Mouse (Mus musculus) megakaryocyte, embryonic 14.5 days (primary cell): ENCODE measurements around the gene Tceanc2. TPM values are rescaled to one million over a fixed set of nuclear protein-coding genes. Genes with fewer than 3 reads are reported as not detected.

ENCODE experiments used
- H3K27me3 ChIP-seq: replicated peaks from 2 replicates; pipeline ENCODE3; 2012; ENCODE audit warnings: inconsistent platforms
- H3K36me3 ChIP-seq: replicated peaks from 2 replicates; pipeline ENCODE3; 2012; ENCODE audit warnings: low read length, inconsistent platforms, mixed read lengths
- H3K4me1 ChIP-seq: 2 replicates; pipeline ENCODE4 v1.6.1; 2012; ENCODE audit warnings: inconsistent platforms
- H3K4me3 ChIP-seq: replicated peaks from 2 replicates; pipeline ENCODE3; 2012; ENCODE audit warnings: moderate library complexity, mild to moderate bottlenecking, inconsistent platforms
- H3K9me3 ChIP-seq: 2 replicates; pipeline ENCODE4 v1.6.1; 2012; ENCODE audit warnings: inconsistent platforms
- FLI1 ChIP-seq: IDR thresholded peaks from 2 replicates; pipeline ENCODE4 v1.6.1; 2012; ENCODE audit warnings: low read length, inconsistent platforms, mixed read lengths
- GATA1 ChIP-seq: IDR thresholded peaks from 3 replicates; pipeline ENCODE4 v1.6.1; 2012; ENCODE audit warnings: mixed read lengths, low read length, inconsistent platforms, borderline replicate concordance
- polyA plus RNA-seq: library from polyadenylated mRNA; stranded (reverse); fragments of >175 nt; gene quantifications from 2 replicates; pipeline ENCODE4 v1.2.3, GENCODE M21; 2012; ENCODE audit warnings: low replicate concordance; ENCODE audit not compliant: insufficient read depth

Gene Tceanc2
- polyA plus RNA-seq, 1 experiment, result 31.3 TPM

DNA sequence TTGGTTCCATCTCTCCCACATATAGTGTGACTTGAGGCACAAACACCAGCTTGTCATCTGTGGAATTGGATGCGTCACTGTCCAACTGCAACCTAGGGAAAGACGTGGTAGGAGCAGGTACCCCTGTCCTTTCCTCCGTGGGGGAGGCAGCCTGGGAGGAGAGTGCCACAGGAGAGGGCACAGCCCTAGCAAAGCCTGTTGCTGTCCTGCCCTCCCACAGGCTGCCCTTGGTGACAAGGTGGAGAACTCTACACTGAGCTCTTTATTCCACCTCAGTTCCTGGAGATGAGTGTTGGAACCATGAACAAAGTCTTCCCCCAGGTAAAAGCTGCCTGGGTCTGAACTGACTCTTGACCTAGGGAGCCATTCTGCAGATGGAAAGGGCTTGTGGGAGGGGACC is 30.0 kb upstream of the Tceanc2 start, which contains the start of gene Ldlrad1:
Gene Ldlrad1 (plus strand): TSS at position 301 of the 400 bp plus-strand sequence.
- Histone ChIP-seq H3K4me1 (peaks cover 33% of the 10 kb centered on the region), H3K4me3 (no peak within 1 kb of the TSS), H3K36me3 (peaks cover 65% of the 10 kb centered on the region), H3K9me3 (no peaks in the 10 kb centered on the region), H3K27me3 (peaks cover 5% of the 10 kb centered on the region)
- TF ChIP-seq GATA1, result no peak
- TF ChIP-seq FLI1, result no peak

GRCm38 (mm10) chr4:107207016-107207415 is 28.1 kb upstream of the Tceanc2 start:
- H3K4me1 ChIP-seq, result peaks cover 35% of the 10 kb centered on the region
- no peaks in the 10 kb centered on the region for H3K9me3 ChIP-seq
- H3K4me3 ChIP-seq, result no peak overlapping the region
- peaks cover 81% of the 10 kb centered on the region for H3K36me3 ChIP-seq
- no peak for TF ChIP-seq FLI1
- H3K27me3 ChIP-seq, result no peaks in the 10 kb centered on the region

GRCm38 (mm10) chr4:107203001-107203400 is 24.1 kb upstream of the Tceanc2 start:
- TF ChIP-seq FLI1, result no peak
- no peak for TF ChIP-seq GATA1
- Histone ChIP-seq H3K4me3 (no peak overlapping the region), H3K9me3 (no peaks in the 10 kb centered on the region), H3K4me1 (peaks cover 18% of the 10 kb centered on the region), H3K36me3 (peaks cover 99% of the 10 kb centered on the region), H3K27me3 (no peaks in the 10 kb centered on the region)

- H3K27me3 ChIP-seq, result no peaks in the 10 kb centered on the region
- H3K9me3 ChIP-seq, result no peaks in the 10 kb centered on the region
- peaks cover 18% of the 10 kb centered on the region for H3K4me1 ChIP-seq
- no peak overlapping the region for H3K4me3 ChIP-seq
- peaks cover 99% of the 10 kb centered on the region for H3K36me3 ChIP-seq
- no peak for TF ChIP-seq GATA1
- no peak for TF ChIP-seq FLI1
Measured at GRCm38 (mm10) chr4:107201779-107202178, 22.9 kb upstream of the Tceanc2 start.

DNA sequence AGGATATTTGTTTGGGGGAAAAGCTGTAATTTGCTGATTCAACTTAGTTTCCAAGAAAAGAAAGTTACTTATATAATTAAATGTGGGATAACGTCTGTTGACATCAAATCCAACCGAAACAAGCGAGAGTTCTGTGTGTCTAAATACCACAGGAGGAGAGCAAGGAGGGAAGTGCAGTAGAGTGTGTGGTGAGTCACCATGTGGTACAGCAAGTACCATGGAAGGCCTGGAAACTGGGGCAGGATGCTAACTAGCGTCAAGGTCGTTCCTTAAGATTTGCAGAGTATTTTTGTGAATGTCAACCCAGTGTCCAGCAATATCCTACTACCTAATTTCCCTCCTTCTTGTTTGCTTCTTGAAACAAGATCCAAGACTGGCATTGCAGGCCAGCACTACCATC is 19.2 kb upstream of the Tceanc2 start:
- Histone ChIP-seq H3K4me1 (peaks cover 20% of the 10 kb centered on the region), H3K27me3 (no peaks in the 10 kb centered on the region), H3K36me3 (peaks cover 97% of the 10 kb centered on the region), H3K9me3 (no peaks in the 10 kb centered on the region), H3K4me3 (no peak overlapping the region)
- TF ChIP-seq FLI1 (no peak), GATA1 (no peak)

- peaks cover 97% of the 10 kb centered on the region for H3K36me3 ChIP-seq
- H3K4me1 ChIP-seq, result 0 out of 2 replicates have a peak, but pooled peaks cover 7% of the 10 kb centered on the region
- no peaks in the 10 kb centered on the region for H3K27me3 ChIP-seq
- no peaks in the 10 kb centered on the region for H3K9me3 ChIP-seq
- no peak for TF ChIP-seq GATA1
- TF ChIP-seq FLI1, result no peak
- H3K4me3 ChIP-seq, result no peak overlapping the region
Measured at GRCm38 (mm10) chr4:107196454-107196853, 17.5 kb upstream of the Tceanc2 start.

- H3K27me3 ChIP-seq, result no peaks in the 10 kb centered on the region
- H3K9me3 ChIP-seq, result no peaks in the 10 kb centered on the region
- H3K4me3 ChIP-seq, result no peak overlapping the region
- peaks cover 97% of the 10 kb centered on the region for H3K36me3 ChIP-seq
- no peak for TF ChIP-seq GATA1
- TF ChIP-seq FLI1, result no peak
- 0 out of 2 replicates have a peak, but pooled peaks cover 4% of the 10 kb centered on the region for H3K4me1 ChIP-seq
Measured at GRCm38 (mm10) chr4:107193841-107194240, 14.9 kb upstream of the Tceanc2 start.

- TF ChIP-seq FLI1 (no peak), GATA1 (no peak)
- Histone ChIP-seq H3K4me3 (no peak overlapping the region), H3K9me3 (no peaks in the 10 kb centered on the region), H3K27me3 (no peaks in the 10 kb centered on the region), H3K4me1 (peaks cover 42% of the 10 kb centered on the region), H3K36me3 (peaks cover 64% of the 10 kb centered on the region)
Measured at GRCm38 (mm10) chr4:107185703-107186102, 6.8 kb upstream of the Tceanc2 start.

- Histone ChIP-seq H3K4me1 (peaks cover 52% of the 10 kb centered on the region), H3K36me3 (peaks cover 39% of the 10 kb centered on the region), H3K27me3 (no peaks in the 10 kb centered on the region), H3K9me3 (no peaks in the 10 kb centered on the region), H3K4me3 (peak overlapping the region; percentile 70)
- TF ChIP-seq GATA1 (no peak), FLI1 (no peak)
Measured at GRCm38 (mm10) chr4:107183203-107183602, 4.3 kb upstream of the Tceanc2 start.

DNA sequence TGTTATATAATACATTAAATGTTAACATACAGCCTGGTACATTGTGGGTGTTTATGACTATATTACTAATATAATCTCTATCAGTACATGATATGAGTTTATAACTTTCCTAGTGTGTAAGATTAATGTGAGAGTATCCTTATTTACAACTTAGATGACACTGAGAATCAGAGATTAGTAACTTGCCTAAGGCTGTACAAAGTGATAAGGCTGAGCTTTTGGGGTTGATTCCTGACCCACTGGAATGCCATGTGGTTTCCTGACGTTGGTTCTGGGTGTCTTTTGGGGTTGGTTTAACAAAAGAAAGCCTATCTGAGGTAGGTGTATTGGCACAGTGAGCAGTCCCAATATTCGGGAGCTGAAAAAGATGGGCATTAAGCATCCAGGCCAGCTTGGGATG is 3.9 kb upstream of the Tceanc2 start:
- Histone ChIP-seq H3K9me3 (no peaks in the 10 kb centered on the region), H3K36me3 (peaks cover 35% of the 10 kb centered on the region), H3K27me3 (no peaks in the 10 kb centered on the region), H3K4me1 (peaks cover 52% of the 10 kb centered on the region), H3K4me3 (peak overlapping the region; percentile 50)
- no peak for TF ChIP-seq FLI1
- no peak for TF ChIP-seq GATA1

GRCm38 (mm10) chr4:107181866-107182265 is 3.0 kb upstream of the Tceanc2 start:
- peaks cover 25% of the 10 kb centered on the region for H3K36me3 ChIP-seq
- H3K9me3 ChIP-seq, result no peaks in the 10 kb centered on the region
- peaks cover 59% of the 10 kb centered on the region for H3K4me1 ChIP-seq
- no peaks in the 10 kb centered on the region for H3K27me3 ChIP-seq
- no peak for TF ChIP-seq GATA1
- no peak for TF ChIP-seq FLI1
- H3K4me3 ChIP-seq, result peak overlapping the region; percentile 81
